8 mouse cellular contexts compared by ENCODE assay signal in genomic region chr11:98295013-98295585, GRCm38 (mm10). TPM values are rescaled to one million over a fixed set of nuclear protein-coding genes. Genes with fewer than 3 reads are reported as not detected.
DNase-seq lines count a peak whose midpoint lies in the region; ATAC-seq and TF ChIP-seq lines count a peak whose summit lies in the region.

No protein-coding gene starts in this region.

- H3K4me2 ChIP-seq in hindbrain, embryonic 16.5 days (ENCODE audit: low read length), result peak overlapping the region; percentile 93

- H3K27me3 ChIP-seq in heart, adult 2 months (ENCODE audit: control insufficient read depth, insufficient read depth, low read length), result no peaks in the 10 kb centered on the region
- H3K27me3 ChIP-seq in thymus, adult 2 months (ENCODE audit: control insufficient read depth, insufficient read depth, low read length), result peaks cover 17% of the 10 kb centered on the region
- peaks cover 3% of the 10 kb centered on the region for H3K27me3 ChIP-seq in hindbrain, embryonic 16.5 days (replicated peaks; ENCODE audit: control insufficient read depth, insufficient read depth, low read length)

- H3K4me1 ChIP-seq in heart, adult 2 months (ENCODE audit: control insufficient read depth, insufficient read depth, low read length), result no peaks in the 10 kb centered on the region
- H3K4me1 ChIP-seq in thymus, adult 2 months (replicated peaks; ENCODE audit: control insufficient read depth, insufficient read depth, low read length), result no peaks in the 10 kb centered on the region; the same call in 1 of the 2 replicates
- peaks cover 49% of the 10 kb centered on the region for H3K4me1 ChIP-seq in hindbrain, embryonic 16.5 days (ENCODE audit: control insufficient read depth, insufficient read depth, low read depth, low read length)

- ATAC-seq in hindbrain, embryonic 16.5 days, result no peak
- ATAC-seq in frontal cortex, adult (ENCODE audit: low TSS enrichment), result no peak

- TF ChIP-seq CTCF in heart, adult 2 months (IDR thresholded peaks at IDR 0.05), result no peak
- TF ChIP-seq CTCF in thymus, adult 2 months (IDR thresholded peaks at IDR 0.05; ENCODE audit: borderline replicate concordance, control insufficient read depth, extremely low read depth, insufficient read depth, low read length, poor library complexity), result 0 out of 2 replicates have a peak, but pooled peaks have one; percentile 18

- H3K36me3 ChIP-seq in heart, adult 2 months (ENCODE audit: control insufficient read depth, insufficient read depth, low read length), result no peaks in the 10 kb centered on the region
- H3K36me3 ChIP-seq in thymus, adult 2 months (ENCODE audit: control insufficient read depth, insufficient read depth, low read length), result no peaks in the 10 kb centered on the region
- H3K36me3 ChIP-seq in hindbrain, embryonic 16.5 days (ENCODE audit: control insufficient read depth, insufficient read depth, low read length), result no peaks in the 10 kb centered on the region

- intact Hi-C loops in heart, adult 2 months (cut with DNase I), result no loop called here

- H3K9ac ChIP-seq in heart, adult 2 months (ENCODE audit: low read depth, low read length), result peak overlapping the region; percentile 88
- H3K9ac ChIP-seq in hindbrain, embryonic 16.5 days (ENCODE audit: low read depth, low read length), result peak overlapping the region; percentile 86

- peak overlapping the region; percentile 51 for H3K27ac ChIP-seq in heart, adult 2 months
- H3K27ac ChIP-seq in thymus, adult 2 months (ENCODE audit: control insufficient read depth, insufficient read depth, low read length), result no peak overlapping the region
- H3K27ac ChIP-seq in hindbrain, embryonic 16.5 days (ENCODE audit: low read depth, low read length), result peak overlapping the region; percentile 81

- no peaks in the 10 kb centered on the region for H3K9me3 ChIP-seq in hindbrain, embryonic 16.5 days (ENCODE audit: control insufficient read depth, low read length)

- no peak for TF ChIP-seq EP300 in heart, adult 2 months (IDR thresholded peaks at IDR 0.05; ENCODE audit: insufficient read depth, low read depth, low read length)

- no peak for DNase-seq in heart, adult 2 months
- DNase-seq in heart, postnatal 4 days, result no peak
- DNase-seq in thymus, adult 2 months, result no peak
- DNase-seq in thymus, postnatal 4 days, result no peak
- DNase-seq in naive thymus-derived CD4-positive, alpha-beta T cell, adult 2 months (ENCODE audit: low read depth), result peak; percentile 10
- no peak for DNase-seq in urinary bladder, postnatal 4 days (ENCODE audit: low spot score in 2 of 2)

- peak overlapping the region; percentile 72 for H3K4me3 ChIP-seq in heart, adult 2 months
- peak overlapping the region; percentile 22 for H3K4me3 ChIP-seq in thymus, adult 2 months (ENCODE audit: control insufficient read depth, insufficient read depth, low read length)
- peak overlapping the region; percentile 70 for H3K4me3 ChIP-seq in hindbrain, embryonic 16.5 days (ENCODE audit: low read length)

- H3K79me2 ChIP-seq in heart, adult 2 months (replicated peaks; ENCODE audit: control insufficient read depth, insufficient read depth, low read length), result no peaks in the 10 kb centered on the region

- no peak for TF ChIP-seq POLR2A in heart, adult 2 months (IDR thresholded peaks at IDR 0.05; ENCODE audit: insufficient read depth, low read depth, low read length)
- TF ChIP-seq POLR2A in thymus, adult 2 months (IDR thresholded peaks at IDR 0.05; ENCODE audit: control insufficient read depth, extremely low read depth, insufficient read depth, low read length, poor library complexity), result no peak

- 11% methylated on average over 9 of the region's 9 CpGs for WGBS in heart, adult 2 months
- WGBS in thymus, adult 2 months, result 16% methylated on average over 9 of the region's 9 CpGs
- WGBS in hindbrain, embryonic 16.5 days, result 2% methylated on average over 9 of the region's 9 CpGs

RNA-seq across cellular contexts. Expression of gene Neurod2, which starts 34.3 kb away (rescaled TPM):
- not detected for total RNA-seq in heart, adult 2 months (2021)
- not detected in 2 replicates for polyA plus RNA-seq in heart, adult 2 months (2012; rRNA removed)
- total RNA-seq in heart, postnatal 4 days (2021), result not detected
- 0.12 and 0.22 TPM in 2 replicates for polyA plus RNA-seq in thymus, adult 2 months (2012; rRNA removed)
- 22.9 and 23.4 TPM in 2 replicates for polyA plus RNA-seq in hindbrain, embryonic 16.5 days (2015; fragmentation: Nextera tagmentation; extraction: Ambion mirVana)

RNA-seq across cellular contexts. Expression of gene Ppp1r1b, which starts 53.1 kb away (rescaled TPM):
- total RNA-seq in heart, adult 2 months (2021), result 1 to 10 TPM; 2.6 to 5.3 TPM
- polyA plus RNA-seq in heart, adult 2 months (2012; rRNA removed), result 15.8 and 16.2 TPM in 2 replicates
- total RNA-seq in heart, postnatal 4 days (2021), result 10 to 100 TPM; 19.1 to 21.2 TPM
- 5.9 and 11.5 TPM in 2 replicates for polyA plus RNA-seq in thymus, adult 2 months (2012; rRNA removed)
- polyA plus RNA-seq in hindbrain, embryonic 16.5 days (2015; fragmentation: Nextera tagmentation; extraction: Ambion mirVana), result 7.7 and 9.3 TPM in 2 replicates

Comparison
In these comparisons a context has a peak if more than half of its experiments do, and no peak if none do; other contexts are left out.
1. H3K4me3 ChIP-seq: peak in every context shown above with its lines; median percentile 72 in heart, adult 2 months; 70 in hindbrain, embryonic 16.5 days; 22 in thymus, adult 2 months.
2. RNA of gene Neurod2, which starts 34.3 kb away (polyA plus RNA-seq): 22.9 to 23.4 TPM in hindbrain, embryonic 16.5 days; 0.12 to 0.22 TPM in thymus, adult 2 months and not detected in heart, adult 2 months; every median in the first group is over 10 times any median in the second.